In genomic region chrX:85041466-85042058, GRCm38 (mm10) we compare ENCODE assay signal across 25 mouse cellular contexts.
DNase-seq lines count a peak whose midpoint lies in the region; ATAC-seq lines count a peak whose summit lies in the region.
"Had no signal": no experiment of that assay in that cellular context is flagged by ENCODE, and none has a peak within 500 bp of the region (broad histone marks: within the 10 kb centered on the region; RNA-seq: fewer than 3 reads in every experiment).

No protein-coding gene starts in this region.

- no peaks in the 10 kb centered on the region for H3K4me1 ChIP-seq in forebrain, embryonic 14.5 days (ENCODE audit: control insufficient read depth, insufficient read depth, low read length)
- H3K4me1 ChIP-seq in forebrain, embryonic 10.5 days: peaks cover 11% of the 10 kb centered on the region
- H3K4me1 ChIP-seq in heart, embryonic 11.5 days (ENCODE audit: control insufficient read depth, insufficient read depth, low read length): no peaks in the 10 kb centered on the region
- H3K4me1 ChIP-seq: embryonic facial prominence, embryonic 10.5 days; heart, embryonic 15.5 days; hindbrain, embryonic 15.5 days; limb, embryonic 15.5 days; midbrain, embryonic 15.5 days; neural tube, embryonic 12.5 days; stomach, embryonic 15.5 days had no signal

- 31% methylated on average over 8 of the region's 8 CpGs for WGBS in forebrain, embryonic 14.5 days
- WGBS in forebrain, embryonic 10.5 days: 34% methylated on average over 8 of the region's 8 CpGs
- WGBS in heart, embryonic 11.5 days (ENCODE audit: insufficient replicate concordance): 52% methylated on average over 8 of the region's 8 CpGs

- H3K9me3 ChIP-seq in forebrain, embryonic 14.5 days (replicated peaks; ENCODE audit: control insufficient read depth, low read length): no peaks in the 10 kb centered on the region
- no peaks in the 10 kb centered on the region for H3K9me3 ChIP-seq in forebrain, embryonic 10.5 days
- no peaks in the 10 kb centered on the region for H3K9me3 ChIP-seq in heart, embryonic 11.5 days (replicated peaks; ENCODE audit: control insufficient read depth, low read length)
- H3K9me3 ChIP-seq: embryonic facial prominence, embryonic 10.5 days; heart, embryonic 15.5 days; hindbrain, embryonic 15.5 days; limb, embryonic 15.5 days; midbrain, embryonic 15.5 days; neural tube, embryonic 12.5 days; stomach, embryonic 15.5 days had no signal

- no peaks in the 10 kb centered on the region for H3K27me3 ChIP-seq in forebrain, embryonic 14.5 days (replicated peaks; ENCODE audit: control insufficient read depth, insufficient read depth, low read length)
- H3K27me3 ChIP-seq in forebrain, embryonic 10.5 days (ENCODE audit: poor library complexity, severe bottlenecking): peaks cover 19% of the 10 kb centered on the region
- no peaks in the 10 kb centered on the region for H3K27me3 ChIP-seq in heart, embryonic 11.5 days (ENCODE audit: control insufficient read depth, insufficient read depth, low read length)
- H3K27me3 ChIP-seq: heart, embryonic 15.5 days; hindbrain, embryonic 15.5 days; limb, embryonic 15.5 days; midbrain, embryonic 15.5 days; neural tube, embryonic 12.5 days; stomach, embryonic 15.5 days had no signal

- H3K9ac ChIP-seq in forebrain, embryonic 14.5 days (ENCODE audit: low read length): no peak overlapping the region
- no peak overlapping the region for H3K9ac ChIP-seq in heart, embryonic 11.5 days (ENCODE audit: low read depth, low read length)
- H3K9ac ChIP-seq: heart, embryonic 15.5 days; hindbrain, embryonic 15.5 days; limb, embryonic 15.5 days; midbrain, embryonic 15.5 days; neural tube, embryonic 12.5 days; stomach, embryonic 15.5 days had no signal

- no peak overlapping the region for H3K4me2 ChIP-seq in forebrain, embryonic 14.5 days (ENCODE audit: low read length)
- no peak overlapping the region for H3K4me2 ChIP-seq in heart, embryonic 11.5 days
- H3K4me2 ChIP-seq: heart, embryonic 15.5 days; hindbrain, embryonic 15.5 days; limb, embryonic 15.5 days; midbrain, embryonic 15.5 days; neural tube, embryonic 12.5 days; stomach, embryonic 15.5 days had no signal

- no peak overlapping the region for H3K4me3 ChIP-seq in forebrain, embryonic 14.5 days (ENCODE audit: low read depth, low read length)
- no peak overlapping the region for H3K4me3 ChIP-seq in forebrain, embryonic 10.5 days
- H3K4me3 ChIP-seq in heart, embryonic 11.5 days (ENCODE audit: low read depth, low read length): no peak overlapping the region
- H3K4me3 ChIP-seq: embryonic facial prominence, embryonic 10.5 days; gastrocnemius, adult 2 months; heart, embryonic 15.5 days; hindbrain, embryonic 15.5 days; left cerebral cortex, adult 2 months; limb, embryonic 15.5 days; midbrain, embryonic 15.5 days; neural tube, embryonic 12.5 days; stomach, embryonic 15.5 days had no signal

- H3K36me3 ChIP-seq in forebrain, embryonic 14.5 days (ENCODE audit: control insufficient read depth, insufficient read depth, low read length): no peaks in the 10 kb centered on the region
- H3K36me3 ChIP-seq in forebrain, embryonic 10.5 days (replicated peaks): no peaks in the 10 kb centered on the region
- no peaks in the 10 kb centered on the region for H3K36me3 ChIP-seq in heart, embryonic 11.5 days (ENCODE audit: control insufficient read depth, insufficient read depth, low read length)
- H3K36me3 ChIP-seq: embryonic facial prominence, embryonic 10.5 days; heart, embryonic 15.5 days; hindbrain, embryonic 15.5 days; limb, embryonic 15.5 days; midbrain, embryonic 15.5 days; neural tube, embryonic 12.5 days; stomach, embryonic 15.5 days had no signal

- ATAC-seq in forebrain, embryonic 14.5 days: peak; percentile 37; the same call in 1 of the 2 replicates
- no peak for ATAC-seq in megakaryocyte progenitor cell, adult 5-6 weeks (replicated peaks; ENCODE audit: poor library complexity)
- ATAC-seq in heart, embryonic 11.5 days (replicated peaks; ENCODE audit: insufficient number of reproducible peaks, low FRiP score, low TSS enrichment): no peak
- ATAC-seq: midbrain, embryonic 15.5 days; Patski had no signal

- no peak overlapping the region for H3K27ac ChIP-seq in forebrain, embryonic 14.5 days (ENCODE audit: low read depth, low read length)
- H3K27ac ChIP-seq in forebrain, embryonic 10.5 days: no peak overlapping the region
- no peak overlapping the region for H3K27ac ChIP-seq in heart, embryonic 11.5 days (ENCODE audit: low read depth, low read length)
- H3K27ac ChIP-seq: embryonic facial prominence, embryonic 10.5 days; gastrocnemius, adult 2 months; heart, embryonic 15.5 days; hindbrain, embryonic 15.5 days; left cerebral cortex, adult 2 months; limb, embryonic 15.5 days; midbrain, embryonic 15.5 days; neural tube, embryonic 12.5 days; stomach, embryonic 15.5 days had no signal

- peak; percentile 5 for DNase-seq in forebrain, embryonic 14.5 days (ENCODE audit: low spot score)
- DNase-seq in forebrain, embryonic 10.5 days (ENCODE audit: extremely low spot score, low spot score): no peak
- DNase-seq in Muller cell, postnatal 12 days (ENCODE audit: inconsistent ontology term): peak; percentile 60
- peak; percentile 2 for DNase-seq in induced T-regulatory cell, adult 2 months (ENCODE audit: low read depth)
- DNase-seq in spleen, adult 12 weeks (ENCODE audit: low spot score): no peak
- DNase-seq: adrenal gland, adult 2 months; cerebellum, adult 11-12 months; cerebellum, postnatal 14 days; gastrocnemius, adult 2 months; heart, postnatal 36 days; kidney, adult 11 months; kidney, postnatal 4 days; lung, postnatal 4 days; thymus, postnatal 25 days had no signal

Comparison
In these comparisons a context has a peak if more than half of its experiments do, and no peak if none do; other contexts are left out.
1. DNase-seq: peak in forebrain, embryonic 14.5 days (single experiment), Muller cell, postnatal 12 days (single experiment) and induced T-regulatory cell, adult 2 months (single experiment); none in forebrain, embryonic 10.5 days (single experiment) and spleen, adult 12 weeks (single experiment).